Mouse (Mus musculus) intestine, embryonic 16.5 days (tissue): ENCODE results near the gene Gm10282. TPM values are rescaled to one million over a fixed set of nuclear protein-coding genes. Genes with fewer than 3 reads are reported as not detected.
A peak's percentile ranks its signal among the peaks of the same experiment; 100 is the strongest.

Experiments
- ATAC-seq: fragments of 200-750 bp; cut with Nextera tagmentation; 2 replicates; pipeline ENCODE4 v1.8.0; 2017; ENCODE audit warnings: moderate TSS enrichment, moderate library complexity
- H3K27ac ChIP-seq: fragments of 300-500 bp; sonication (generic); 2 replicates; pipeline ENCODE4 v1.5.1; 2014; ENCODE audit warnings: mild to moderate bottlenecking, low read length
- H3K27me3 ChIP-seq: fragments of 300-500 bp; sonication (generic); replicated peaks from 2 replicates; pipeline ENCODE4 v1.6.1; 2014; ENCODE audit warnings: low read length, control low read depth, mixed read lengths; ENCODE audit not compliant: control insufficient read depth, insufficient read depth
- H3K36me3 ChIP-seq: fragments of 300-500 bp; sonication (generic); 2 replicates; pipeline ENCODE4 v1.6.1; 2014; ENCODE audit warnings: low read length, control low read depth; ENCODE audit not compliant: control insufficient read depth, insufficient read depth
- H3K4me1 ChIP-seq: fragments of 300-500 bp; sonication (generic); 2 replicates; pipeline ENCODE4 v1.6.1; 2014; ENCODE audit warnings: low read length, control low read depth, mixed read lengths; ENCODE audit not compliant: control insufficient read depth, insufficient read depth
- H3K4me2 ChIP-seq: fragments of 300-500 bp; sonication (generic); 2 replicates; pipeline ENCODE4 v1.6.1; 2014; ENCODE audit warnings: low read depth, low read length, control low read depth
- H3K4me3 ChIP-seq: fragments of 300-500 bp; sonication (generic); 2 replicates; pipeline ENCODE4 v1.5.1; 2014; ENCODE audit warnings: mild to moderate bottlenecking, low read length
- H3K9ac ChIP-seq: fragments of 300-500 bp; sonication (generic); 2 replicates; pipeline ENCODE4 v1.6.1; 2014; ENCODE audit warnings: low read depth, low read length
- H3K9me3 ChIP-seq: fragments of 300-500 bp; sonication (generic); 2 replicates; pipeline ENCODE4 v1.6.1; 2016; ENCODE audit warnings: low read length, control low read depth; ENCODE audit not compliant: control insufficient read depth
- WGBS: fragments of 180-500 bp; shearing (Covaris S2); extraction: QIAGEN DNeasy Blood & Tissue Kit; methylation state at CpG from one replicate; pipeline ENCODE4 v1.1.7; 2014; 5-methylcytosine and 5-hydroxymethylcytosine counted together
- polyA plus RNA-seq: library from polyadenylated mRNA; unstranded; fragments of >200 nt; fragmentation: Nextera tagmentation; extraction: Ambion mirVana; gene quantifications from 2 replicates; pipeline ENCODE4 v1.2.1, GENCODE M21; 2015

The Gm10282 gene
- polyA plus RNA-seq, 1 experiment from 2014 or later: 18.9 TPM

- no peaks in the 10 kb centered on the region for H3K4me1 ChIP-seq
- H3K27me3 ChIP-seq: no peaks in the 10 kb centered on the region
- no peak for ATAC-seq
- no peaks in the 10 kb centered on the region for H3K36me3 ChIP-seq
- H3K9ac ChIP-seq: no peak overlapping the region
- no peak overlapping the region for H3K4me2 ChIP-seq
- H3K27ac ChIP-seq: no peak overlapping the region
- no peak overlapping the region for H3K4me3 ChIP-seq
- H3K9me3 ChIP-seq: no peaks in the 10 kb centered on the region
Observed at GRCm38 (mm10) chr8:72289051-72289450, 16.0 kb downstream of the Gm10282 start.

- 60% methylated on average over 4 of the region's 4 CpGs for WGBS
- Histone ChIP-seq H3K27me3 (no peaks in the 10 kb centered on the region), H3K4me3 (no peak overlapping the region), H3K27ac (no peak overlapping the region), H3K36me3 (no peaks in the 10 kb centered on the region), H3K9ac (no peak overlapping the region), H3K4me2 (no peak overlapping the region), H3K4me1 (no peaks in the 10 kb centered on the region), H3K9me3 (no peaks in the 10 kb centered on the region)
- ATAC-seq: no peak
Observed at GRCm38 (mm10) chr8:72285285-72285684, 19.8 kb downstream of the Gm10282 start.

GRCm38 (mm10) chr8:72281634-72282033 lies 23.4 kb downstream of the Gm10282 start:
- Histone ChIP-seq H3K9me3 (no peaks in the 10 kb centered on the region), H3K9ac (no peak overlapping the region), H3K4me3 (no peak overlapping the region), H3K4me1 (no peaks in the 10 kb centered on the region), H3K27ac (no peak overlapping the region), H3K4me2 (no peak overlapping the region), H3K36me3 (no peaks in the 10 kb centered on the region), H3K27me3 (no peaks in the 10 kb centered on the region)
- ATAC-seq: peak; percentile 40; the same call in 1 of the 2 replicates
- 30% methylated on average over 3 of the region's 3 CpGs for WGBS

- Histone ChIP-seq H3K4me2 (no peak overlapping the region), H3K36me3 (no peaks in the 10 kb centered on the region), H3K27me3 (no peaks in the 10 kb centered on the region), H3K4me1 (no peaks in the 10 kb centered on the region), H3K4me3 (no peak overlapping the region), H3K27ac (no peak overlapping the region), H3K9ac (no peak overlapping the region), H3K9me3 (no peaks in the 10 kb centered on the region)
- ATAC-seq: no peak
- 74% methylated on average over 7 of the region's 7 CpGs for WGBS
Observed at GRCm38 (mm10) chr8:72279151-72279550, 25.9 kb downstream of the Gm10282 start.

- Histone ChIP-seq H3K4me2 (no peak overlapping the region), H3K9ac (no peak overlapping the region), H3K9me3 (no peaks in the 10 kb centered on the region), H3K27ac (no peak overlapping the region), H3K4me1 (no peaks in the 10 kb centered on the region), H3K27me3 (no peaks in the 10 kb centered on the region), H3K4me3 (no peak overlapping the region), H3K36me3 (no peaks in the 10 kb centered on the region)
- WGBS: 52% methylated on average over 3 of the region's 3 CpGs
- ATAC-seq: peak; percentile 31; the same call in 1 of the 2 replicates
Observed at GRCm38 (mm10) chr8:72277244-72277643, 27.8 kb downstream of the Gm10282 start.

GRCm38 (mm10) chr8:72273807-72274206 lies 31.3 kb downstream of the Gm10282 start:
- Histone ChIP-seq H3K27me3 (no peaks in the 10 kb centered on the region), H3K36me3 (no peaks in the 10 kb centered on the region), H3K4me3 (no peak overlapping the region), H3K4me1 (no peaks in the 10 kb centered on the region), H3K9ac (no peak overlapping the region), H3K4me2 (no peak overlapping the region), H3K9me3 (no peaks in the 10 kb centered on the region), H3K27ac (no peak overlapping the region)
- no peak for ATAC-seq
- WGBS: 76% methylated on average over 5 of the region's 5 CpGs

GRCm38 (mm10) chr8:72273111-72273770 lies 31.8 kb downstream of the Gm10282 start:
- ATAC-seq: no peak
- 60% methylated on average over 1 of the region's 1 CpGs for WGBS
- H3K4me3 ChIP-seq: no peak overlapping the region

GRCm38 (mm10) chr8:72272361-72272760 lies 32.7 kb downstream of the Gm10282 start:
- WGBS: 20% methylated on average over 3 of the region's 3 CpGs
- H3K4me1 ChIP-seq: no peaks in the 10 kb centered on the region
- 0 out of 2 replicates have a peak, but pooled peaks have one; percentile 34 for ATAC-seq
- H3K36me3 ChIP-seq: no peaks in the 10 kb centered on the region
- H3K27me3 ChIP-seq: no peaks in the 10 kb centered on the region
- no peak overlapping the region for H3K9ac ChIP-seq
- no peak overlapping the region for H3K4me3 ChIP-seq
- H3K9me3 ChIP-seq: no peaks in the 10 kb centered on the region
- H3K27ac ChIP-seq: no peak overlapping the region
- no peak overlapping the region for H3K4me2 ChIP-seq

More at GRCm38 (mm10) chr8:72273111-72273770, 31.8 kb downstream of the Gm10282 start:
- H3K36me3 ChIP-seq: no peaks in the 10 kb centered on the region
- H3K27me3 ChIP-seq: no peaks in the 10 kb centered on the region
- no peak overlapping the region for H3K9ac ChIP-seq
- no peak overlapping the region for H3K27ac ChIP-seq
- no peaks in the 10 kb centered on the region for H3K4me1 ChIP-seq
- no peak overlapping the region for H3K4me2 ChIP-seq
- H3K9me3 ChIP-seq: no peaks in the 10 kb centered on the region

- no peak for ATAC-seq
- H3K27ac ChIP-seq: no peak overlapping the region
- H3K9me3 ChIP-seq: no peaks in the 10 kb centered on the region
- H3K4me2 ChIP-seq: no peak overlapping the region
- H3K9ac ChIP-seq: no peak overlapping the region
- H3K36me3 ChIP-seq: no peaks in the 10 kb centered on the region
- no peak overlapping the region for H3K4me3 ChIP-seq
- H3K27me3 ChIP-seq: no peaks in the 10 kb centered on the region
- 58% methylated on average over 3 of the region's 3 CpGs for WGBS
- no peaks in the 10 kb centered on the region for H3K4me1 ChIP-seq
Observed at GRCm38 (mm10) chr8:72271691-72272090, 33.4 kb downstream of the Gm10282 start.
